Mouse (Mus musculus) testis, postnatal 10 days (tissue): Measurements from ENCODE around the gene Ly6g6e.
"Not testable (repeated sequence)": the region's sequence is repeated elsewhere in the genome, so short reads cannot be mapped to it uniquely, and the experiment has no call there.

ENCODE experiments used
- DNase-seq: peaks from one replicate; pipeline ENCODE4 v3.0.0; 2021; ENCODE audit warnings: low spot score

Gene Ly6g6e

DNA sequence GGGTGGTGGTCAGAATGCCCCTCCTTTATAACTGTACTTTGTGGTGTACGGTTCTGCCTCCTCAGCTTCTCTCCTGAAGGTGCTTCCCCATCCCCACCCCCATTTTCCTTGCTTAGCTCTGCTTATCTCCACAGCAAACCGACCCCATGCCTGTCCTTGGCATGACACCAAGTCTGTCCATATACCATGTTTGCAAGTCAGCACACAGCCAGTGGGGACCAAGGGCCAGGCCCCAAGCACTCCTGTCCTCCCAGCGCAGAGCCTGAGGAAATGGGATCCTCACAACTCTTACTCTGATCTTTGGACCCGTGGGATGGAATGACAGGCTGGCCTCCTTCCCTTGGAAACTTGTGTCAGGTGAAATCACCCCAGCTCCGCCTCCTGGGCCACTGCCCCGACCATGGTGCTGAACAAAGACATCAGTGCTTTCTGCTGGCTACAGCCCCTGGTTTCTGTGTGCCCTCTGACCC is 26.6 kb downstream of the Ly6g6e start:
- DNase-seq: no peak

DNA sequence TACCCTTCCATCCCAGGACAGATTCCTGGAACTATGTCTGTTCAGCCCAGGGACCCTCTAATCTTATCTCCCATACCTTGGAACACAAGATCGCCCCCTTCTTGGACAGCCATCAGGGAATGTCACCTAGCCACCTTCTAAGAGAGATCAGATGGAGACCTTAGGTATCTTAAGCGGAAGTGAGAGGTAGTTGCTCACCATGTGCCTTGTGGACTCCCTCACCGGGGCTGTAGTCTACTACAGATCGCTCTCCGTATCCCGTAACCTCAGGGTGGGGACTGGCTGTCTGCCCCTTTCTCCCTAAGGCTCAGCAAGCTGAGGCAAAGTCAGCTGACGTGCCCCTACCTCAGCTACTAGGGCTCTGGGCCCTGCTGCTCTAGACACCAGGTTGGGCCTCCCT is 27.4 kb downstream of the Ly6g6e start:
- no peak for DNase-seq

GRCm38 (mm10) chr17:35104754-35105153 is 28.1 kb downstream of the Ly6g6e start:
- no peak for DNase-seq

DNA sequence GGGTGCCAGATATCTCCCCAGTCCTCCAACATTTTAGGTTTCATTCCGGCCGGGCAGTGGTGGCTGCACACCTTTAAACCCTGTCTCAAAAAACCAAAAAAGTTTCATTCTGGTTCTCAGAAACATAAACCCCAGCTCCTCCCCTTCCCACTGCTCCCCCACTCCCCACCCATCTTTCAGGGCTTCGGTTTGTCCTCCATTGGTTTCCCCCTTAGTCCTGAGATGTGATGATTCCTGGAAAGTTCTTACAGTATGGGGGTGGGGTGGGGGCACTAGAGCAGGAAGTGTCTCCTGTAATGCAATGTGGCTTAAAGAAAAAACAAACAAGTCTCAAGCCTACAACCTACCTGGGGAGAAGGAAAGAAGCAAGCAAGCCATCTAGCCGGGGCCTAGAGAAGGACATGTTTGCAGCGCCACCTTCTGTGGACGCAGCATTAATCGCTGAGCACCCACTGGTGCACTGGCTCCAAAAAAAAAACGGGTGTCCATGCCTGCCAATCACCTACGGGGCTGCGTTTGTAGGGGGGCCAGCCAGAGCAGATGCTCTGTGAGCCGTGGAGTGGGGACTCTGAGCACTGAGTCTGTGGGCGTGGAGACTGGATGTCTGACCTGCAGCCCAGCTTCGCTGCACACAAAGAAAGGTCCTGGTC is 29.2 kb downstream of the Ly6g6e start:
- DNase-seq: peak; percentile 64

DNA sequence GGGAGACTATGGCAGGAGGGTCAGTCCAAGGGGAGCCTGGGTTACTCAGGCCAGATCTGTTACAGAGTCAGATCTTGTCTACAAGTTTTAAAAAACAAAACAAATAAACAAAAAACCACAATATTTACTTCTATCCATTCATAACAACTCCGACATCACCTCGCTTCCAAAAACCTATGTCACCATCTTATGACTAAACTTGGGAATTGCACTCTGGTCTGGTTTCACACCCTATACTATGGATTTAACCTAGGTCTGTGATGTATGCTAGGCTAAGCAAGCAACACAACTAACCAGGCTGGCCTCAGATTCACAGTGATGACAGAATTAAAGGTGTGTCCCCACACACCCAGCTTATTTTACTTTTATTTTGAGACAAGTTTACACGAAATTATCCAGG is 29.8 kb downstream of the Ly6g6e start:
- DNase-seq: no peak

GRCm38 (mm10) chr17:35108097-35108496 is 31.4 kb downstream of the Ly6g6e start, which contains the start of gene Ly6g5c:
Gene Ly6g5c, plus strand, starts transcription at chr17:35108279.
- no peak for DNase-seq

DNA sequence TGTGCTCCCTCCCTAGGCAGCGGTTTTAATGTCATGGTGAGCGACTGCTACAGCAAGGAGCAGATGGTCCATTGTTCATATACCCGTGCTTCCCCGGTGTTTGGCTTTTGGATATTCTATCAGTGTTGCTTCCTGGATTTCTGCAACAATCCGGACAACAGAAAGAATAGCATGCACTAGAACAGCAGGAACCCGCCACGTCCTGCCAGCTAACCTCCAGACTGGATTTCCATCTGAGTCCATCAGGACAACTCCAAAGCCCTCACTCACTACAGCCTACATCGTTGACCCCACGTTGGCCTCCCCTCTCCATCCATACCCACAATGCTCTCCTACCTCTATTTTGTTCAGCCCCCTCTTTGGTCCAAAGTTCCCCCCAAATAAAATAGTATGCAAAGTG is 35.1 kb downstream of the Ly6g6e start:
- no peak for DNase-seq

DNA sequence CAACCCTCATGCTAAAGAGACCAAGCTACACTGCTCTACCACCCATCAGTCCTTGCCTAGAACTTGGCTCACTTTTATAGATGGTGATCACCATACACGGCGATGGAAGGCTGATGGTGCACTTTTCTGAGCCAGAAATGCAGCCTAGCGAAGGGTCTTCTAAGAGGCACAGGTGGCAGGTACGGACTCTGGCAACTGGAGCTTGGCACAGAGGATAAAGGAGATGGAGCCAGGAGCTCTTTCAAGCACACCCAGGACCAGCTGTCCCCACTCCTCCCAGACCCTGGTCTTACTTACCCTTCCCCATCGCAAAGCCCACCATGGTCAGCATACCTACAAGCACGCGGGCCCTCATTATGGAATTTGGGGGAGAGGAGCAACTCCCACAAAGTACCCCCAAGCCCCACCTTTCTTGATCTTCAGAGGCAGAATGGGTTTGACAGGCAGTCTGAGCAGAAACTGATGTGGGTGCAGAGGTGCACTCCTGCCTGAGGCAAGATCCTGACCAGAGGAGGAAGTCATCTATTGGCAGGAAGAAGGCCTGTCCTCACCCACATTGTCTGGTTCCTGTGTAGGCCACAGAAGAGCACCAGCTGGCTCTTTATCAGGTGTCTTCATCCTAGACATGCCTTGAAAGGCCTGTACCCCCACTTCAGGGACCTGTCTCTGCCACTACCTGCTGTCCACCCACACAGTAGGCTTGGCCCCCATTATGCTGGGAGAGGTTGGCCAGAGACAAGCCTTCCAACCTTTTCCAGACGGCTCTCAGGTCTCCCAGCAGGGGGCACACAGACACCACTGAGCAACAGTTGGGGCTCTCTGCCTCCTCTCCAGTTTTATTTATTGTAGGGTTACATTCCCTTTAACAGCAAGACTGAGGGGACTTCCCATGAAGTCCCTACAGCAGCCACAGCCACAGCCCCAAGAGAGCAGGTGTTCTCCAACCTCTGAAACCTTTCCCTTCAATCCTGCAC is 38.6 kb downstream of the Ly6g6e start, which contains the start of gene Ly6g5b:
Gene Ly6g5b, minus strand, starts transcription at position 383 of the 974 bp plus-strand sequence.
- DNase-seq: peak; percentile 71

- peak; percentile 79 for DNase-seq
Measured at GRCm38 (mm10) chr17:35120745-35121142, 44.0 kb downstream of the Ly6g6e start.

GRCm38 (mm10) chr17:35121143-35121799 is 44.6 kb downstream of the Ly6g6e start, which contains the start of gene Gpank1:
Gene Gpank1, plus strand, starts transcription at chr17:35121455.
- peak; percentile 97 for DNase-seq

GRCm38 (mm10) chr17:35121871-35122303 is 45.2 kb downstream of the Ly6g6e start, which contains the start of gene Csnk2b:
Gene Csnk2b, minus strand, starts transcription at chr17:35122053.
- peak; percentile 64 for DNase-seq

GRCm38 (mm10) chr17:35123287-35123686 is 46.6 kb downstream of the Ly6g6e start:
- not testable (repeated sequence) for DNase-seq

DNA sequence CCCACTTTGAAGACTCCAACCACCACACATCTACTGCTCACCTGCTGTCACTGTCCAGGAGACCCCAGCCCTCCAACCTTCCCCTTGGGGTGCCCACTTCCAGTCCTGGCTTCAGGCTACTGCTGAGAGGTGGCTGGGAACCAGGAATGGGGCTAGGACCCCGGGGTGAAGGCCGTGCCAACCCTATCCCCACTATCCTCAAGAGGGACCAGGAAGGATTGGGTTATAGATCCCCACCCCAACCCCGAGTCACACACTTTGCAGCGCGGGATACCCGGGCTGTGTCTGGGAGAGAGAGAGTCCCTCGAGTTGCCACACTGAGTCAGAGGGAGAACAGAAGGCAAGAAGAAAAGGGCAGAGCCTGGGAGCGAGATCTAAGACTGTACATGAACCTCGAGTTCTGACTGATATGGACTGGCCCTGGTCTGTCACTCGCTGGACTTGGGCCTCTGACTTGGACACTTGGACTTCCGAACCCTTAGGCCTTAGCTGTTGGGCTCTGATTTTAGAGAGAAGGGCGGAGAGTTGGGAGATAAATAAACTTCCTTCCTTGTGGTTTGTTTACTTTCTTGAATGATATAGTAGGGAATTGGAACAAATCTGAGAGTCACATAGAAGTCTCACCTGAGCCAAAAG is 47.7 kb downstream of the Ly6g6e start:
- DNase-seq: not testable (repeated sequence)

- DNase-seq: no peak
Measured at GRCm38 (mm10) chr17:35125081-35125480, 48.4 kb downstream of the Ly6g6e start.

DNA sequence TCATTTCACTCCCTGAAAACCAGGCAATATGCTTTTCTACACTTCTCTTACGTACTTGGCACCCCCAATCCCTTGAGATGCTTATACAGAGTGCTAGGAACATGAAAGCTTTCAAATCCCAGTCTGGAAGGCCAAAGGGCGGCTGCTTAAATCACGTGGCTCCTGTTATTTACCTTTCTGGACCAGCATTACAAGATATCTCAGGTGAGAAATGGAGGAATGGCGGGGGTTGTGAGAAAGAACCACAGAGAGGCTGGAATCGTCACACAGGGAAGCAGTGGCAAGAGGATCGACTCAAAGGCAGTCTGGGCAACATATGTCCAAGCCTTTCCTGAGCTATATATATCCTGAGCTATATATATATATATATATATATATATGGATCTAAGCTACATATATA is 48.9 kb downstream of the Ly6g6e start:
- DNase-seq: no peak

- peak; percentile 81 for DNase-seq
Measured at GRCm38 (mm10) chr17:35126206-35126611, 49.5 kb downstream of the Ly6g6e start, which contains the start of gene D17H6S53E. Gene D17H6S53E, plus strand, starts transcription at chr17:35126373.

GRCm38 (mm10) chr17:35127017-35127416 is 50.3 kb downstream of the Ly6g6e start:
- no peak for DNase-seq
